Mouse (Mus musculus) heart, postnatal 14 days (tissue): ENCODE measurements around the gene Pdxdc1. TPM values are rescaled to one million over a fixed set of nuclear protein-coding genes. Genes with fewer than 3 reads are reported as not detected.
"Not testable (repeated sequence)": the region's sequence is repeated elsewhere in the genome, so short reads cannot be mapped to it uniquely, and the experiment has no call there.

Experiments used
- DNase-seq, 2 experiments: peaks; one replicate each; pipeline ENCODE4 v3.0.0; 2021 to 2022
- intact Hi-C: fragments of 180-260 bp; cut with DNase I; formaldehyde crosslinking; loops from one replicate; pipeline ENCODE4 v1.15.1; 2025
- microRNA-seq, 2 experiments: library from miRNA; unstranded; fragments of <30 nt; microRNA quantifications; one replicate each; pipeline ENCODE4 v1.2.0; 2021 to 2022
- total RNA-seq, 2 experiments: library from RNA; stranded (reverse); gene quantifications; 2 replicates each; pipeline ENCODE4 v1.2.3; 2021

Pdxdc1 gene
- total RNA-seq, 2 experiments from 2014 or later = 69.7 to 72.4 TPM

DNA sequence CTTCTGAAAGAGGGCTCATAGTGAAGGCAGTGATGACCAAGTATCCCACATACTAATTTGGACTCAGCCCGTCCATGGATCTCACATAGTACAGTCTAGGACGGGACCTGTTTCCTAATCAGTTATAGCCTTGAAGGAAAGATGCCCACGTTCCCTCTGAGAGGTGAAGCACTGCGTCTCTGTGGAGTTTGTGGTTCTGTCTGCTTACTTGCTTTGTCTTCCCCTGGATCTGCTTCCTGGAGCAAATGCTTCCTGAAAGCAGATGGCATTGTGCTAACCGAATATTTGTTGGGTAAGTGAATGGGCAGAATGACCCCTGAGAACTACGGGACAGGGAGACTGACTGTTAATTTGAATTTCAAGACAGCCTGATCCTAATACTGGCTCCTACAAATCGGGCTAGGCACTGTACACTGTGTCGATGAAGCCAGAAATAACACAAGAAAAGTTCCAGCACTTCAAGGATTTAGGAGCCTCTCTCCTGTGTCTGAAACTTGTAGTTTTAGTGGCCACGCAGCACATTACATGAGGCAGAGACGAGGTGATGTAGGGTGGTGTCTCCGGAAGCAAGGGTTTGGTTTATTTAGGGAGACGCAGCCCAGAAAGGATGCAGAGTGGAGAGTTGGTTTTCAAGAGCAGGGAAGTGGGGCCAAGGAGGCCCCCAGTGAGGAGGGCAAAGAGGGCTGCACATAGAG lies 83.0 kb downstream of the Pdxdc1 start:
- intact Hi-C loops = loop anchor here (5.0 kb wide), 2 partner anchors 38 to 342 kb away; partner anchors contain the start of genes Marf1, Nde1 and Rrn3
- DNase-seq = peak in 1 of 2 experiments; percentile 12

DNA sequence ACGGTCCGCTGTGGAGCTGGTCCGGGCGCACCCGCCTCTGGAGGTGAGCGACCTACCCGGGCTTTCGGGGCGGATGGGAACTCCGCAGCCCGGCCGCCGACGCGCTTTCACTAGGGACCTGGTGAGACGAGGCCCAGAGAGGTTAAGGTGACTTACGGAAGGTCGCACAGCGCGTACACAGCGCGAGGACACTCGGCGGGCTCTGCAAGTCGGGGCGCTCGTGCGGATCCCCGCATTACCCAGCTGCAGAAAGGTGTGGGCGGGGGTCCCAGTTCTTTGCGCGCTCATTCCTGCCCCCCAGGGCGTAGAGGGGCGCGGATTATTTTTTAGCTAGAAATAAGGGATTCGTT lies 83.6 kb downstream of the Pdxdc1 start:
- intact Hi-C loops = loop anchor here (5.0 kb wide), 2 partner anchors 37 to 343 kb away; partner anchors contain the start of genes Marf1, Nde1 and Rrn3

DNA sequence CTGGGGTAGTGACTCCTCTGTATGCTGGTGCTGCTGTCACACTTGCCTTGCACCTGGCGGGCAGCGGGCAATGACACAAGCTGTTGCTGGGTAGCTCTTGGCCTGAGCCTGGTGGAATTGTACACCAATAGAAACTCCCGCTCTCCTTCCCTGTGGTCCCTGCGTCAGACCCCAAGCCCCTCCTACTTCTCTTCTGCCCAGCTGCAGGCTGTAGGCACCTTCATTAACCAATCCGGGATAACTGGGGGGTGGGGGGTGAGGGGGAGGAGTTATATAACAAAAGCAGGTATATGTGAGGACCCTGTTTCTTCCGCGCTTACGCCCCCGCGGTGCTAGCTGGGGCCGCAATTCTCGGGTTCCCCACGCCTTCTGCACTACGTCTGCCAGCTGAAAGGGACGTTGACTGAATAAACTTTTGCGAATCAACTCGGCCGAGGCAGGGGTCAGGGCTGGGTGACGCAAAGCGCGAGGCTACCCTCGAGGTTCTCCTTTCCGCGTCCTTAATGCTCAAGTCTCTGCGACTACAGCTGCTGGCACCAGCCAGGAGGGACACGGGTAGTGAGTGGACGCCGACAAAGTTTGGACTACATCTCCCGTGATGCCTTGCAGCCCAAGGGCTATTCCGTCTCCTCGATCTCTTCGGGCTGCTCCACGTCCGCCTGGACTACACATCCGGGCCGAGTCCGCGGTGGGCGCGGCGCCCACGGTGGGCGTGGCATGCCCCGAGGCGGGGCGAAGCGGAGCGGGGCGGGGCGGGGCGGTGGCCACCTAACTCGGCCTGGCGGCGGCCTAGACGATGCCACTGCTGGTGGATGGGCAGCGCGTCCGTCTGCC lies 84.2 kb downstream of the Pdxdc1 start, which contains the start of gene Ntan1:
TSS of gene Ntan1 (plus strand) at position 286 of the 834 bp plus-strand sequence.
- intact Hi-C loops = loop anchor here (5.0 kb wide), 2 partner anchors 36 to 344 kb away; partner anchors contain the start of genes Marf1, Nde1 and Rrn3
- peak; percentile 98 to 99 for DNase-seq

More for the DNA sequence above, 83.6 kb downstream of the Pdxdc1 start:
- DNase-seq = no peak

DNA sequence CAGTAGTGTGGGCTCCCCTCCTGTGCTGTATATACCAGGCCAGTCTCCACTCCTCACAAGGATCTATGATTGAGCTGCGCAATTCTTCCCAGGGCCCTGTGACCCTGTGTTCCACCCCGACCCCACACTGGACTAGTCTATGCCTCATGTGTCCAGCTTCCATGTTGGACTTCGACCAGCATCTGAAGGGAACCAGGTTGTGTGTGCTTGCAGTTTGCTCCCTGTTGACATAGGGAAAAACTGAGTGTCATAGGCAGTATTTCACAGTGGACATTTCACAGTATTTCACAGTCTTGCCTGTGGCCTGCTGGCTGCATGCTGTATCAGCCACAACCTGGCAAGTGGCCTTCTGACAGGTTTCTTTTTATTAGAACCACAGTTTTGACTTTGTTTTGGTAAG lies 89.7 kb downstream of the Pdxdc1 start:
- no peak for DNase-seq
- intact Hi-C loops = no loop called here

DNA sequence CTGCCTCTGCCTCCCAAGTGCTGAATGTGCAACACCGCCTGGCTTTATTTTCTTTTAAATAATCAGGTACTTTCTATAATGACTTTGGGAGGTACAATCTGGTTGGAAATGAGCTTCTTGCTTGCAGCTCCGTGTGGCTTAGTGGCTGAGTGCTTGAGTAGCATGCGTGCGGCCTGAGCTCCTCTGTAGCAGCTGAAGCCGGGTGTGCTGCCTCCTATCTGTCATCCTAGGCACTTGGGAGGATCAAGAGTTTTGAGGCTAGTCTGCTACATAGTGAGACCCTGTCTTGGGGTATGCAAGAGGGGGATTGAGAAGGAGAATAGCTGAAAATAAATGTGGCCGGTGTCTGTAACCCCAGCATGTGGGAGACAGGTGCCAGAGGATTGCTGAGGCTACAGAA lies 90.8 kb downstream of the Pdxdc1 start:
- no peak for DNase-seq
- intact Hi-C loops = no loop called here

DNA sequence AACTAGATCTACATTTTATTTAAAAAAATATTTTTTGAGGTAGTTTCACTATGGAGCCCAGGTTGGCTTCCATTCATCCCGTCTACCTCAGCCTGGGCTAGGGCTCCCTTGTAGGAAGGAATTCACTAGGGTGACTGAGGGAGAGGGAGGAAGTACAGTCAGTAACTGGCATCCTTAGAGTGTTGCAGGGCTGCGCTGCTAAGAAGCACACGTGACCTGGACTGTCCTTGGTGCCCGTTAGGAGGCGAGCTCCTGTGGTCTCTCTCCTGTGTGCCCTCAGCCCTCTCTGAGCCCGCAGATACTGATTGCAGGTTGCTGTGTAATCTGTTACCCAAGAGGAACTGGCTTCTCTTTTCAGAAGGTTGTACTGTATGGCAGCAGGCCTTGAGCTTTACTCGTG lies 94.5 kb downstream of the Pdxdc1 start:
- intact Hi-C loops = no loop called here
- DNase-seq = no peak

DNA sequence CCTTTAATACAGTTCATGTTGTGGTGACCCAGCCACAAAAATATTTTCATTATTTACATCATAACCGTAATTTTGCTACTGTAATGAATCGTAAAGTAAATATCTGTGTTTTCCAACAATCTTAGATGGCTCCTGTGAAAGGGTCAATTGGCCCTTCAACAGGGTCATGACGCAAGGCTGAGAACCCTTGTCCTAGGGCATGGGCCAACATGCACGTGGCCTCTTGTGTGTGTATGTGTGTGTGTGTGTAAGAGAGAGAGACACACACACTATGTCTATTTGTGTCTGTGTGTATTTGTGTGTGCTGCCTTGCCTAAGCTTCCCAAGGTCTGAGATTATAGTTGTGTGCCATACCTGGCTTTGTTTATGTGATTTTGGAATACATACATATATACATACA lies 95.3 kb downstream of the Pdxdc1 start:
- DNase-seq = no peak
- intact Hi-C loops = no loop called here

DNA sequence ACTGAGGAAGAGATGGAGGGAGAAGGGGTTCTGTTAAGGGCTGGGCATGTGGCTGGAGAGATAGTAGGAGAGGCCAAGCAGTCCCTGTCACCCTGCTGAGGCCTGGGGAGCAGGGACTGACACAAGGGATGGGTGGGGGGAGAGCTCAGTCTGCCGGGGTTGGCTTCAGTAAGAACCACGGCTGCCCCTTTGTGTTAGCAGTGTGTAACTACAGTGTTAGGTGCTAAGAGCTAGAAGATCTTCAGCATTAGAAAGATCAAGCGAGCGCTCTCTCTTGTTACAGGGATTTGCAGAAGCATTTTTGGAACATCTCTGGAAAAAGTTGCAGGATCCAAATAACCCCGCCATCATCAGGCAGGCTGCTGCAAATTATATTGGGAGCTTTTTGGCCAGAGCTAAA lies 98.3 kb downstream of the Pdxdc1 start:
- intact Hi-C loops = no loop called here
- DNase-seq = no peak

DNA sequence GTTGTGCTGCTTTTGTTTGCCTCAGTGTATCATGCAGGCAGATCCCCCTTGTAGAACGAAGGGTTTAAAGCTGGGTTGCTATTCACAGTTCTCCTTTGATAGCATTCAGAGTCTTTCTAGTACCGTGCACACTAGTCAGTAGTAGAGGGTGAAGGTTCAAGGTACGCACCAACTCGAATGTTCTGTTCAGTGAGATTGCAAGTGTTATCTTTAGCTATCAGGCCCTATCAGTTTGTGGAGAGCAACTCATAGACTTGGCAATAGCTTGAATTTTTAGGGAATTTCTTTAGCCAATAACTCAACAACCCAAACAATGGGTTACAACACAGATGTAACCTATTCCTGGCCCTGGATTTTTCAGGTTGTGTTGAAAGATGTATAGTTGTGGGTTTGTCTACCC lies 101.7 kb downstream of the Pdxdc1 start:
- DNase-seq = no peak
- intact Hi-C loops = no loop called here

DNA sequence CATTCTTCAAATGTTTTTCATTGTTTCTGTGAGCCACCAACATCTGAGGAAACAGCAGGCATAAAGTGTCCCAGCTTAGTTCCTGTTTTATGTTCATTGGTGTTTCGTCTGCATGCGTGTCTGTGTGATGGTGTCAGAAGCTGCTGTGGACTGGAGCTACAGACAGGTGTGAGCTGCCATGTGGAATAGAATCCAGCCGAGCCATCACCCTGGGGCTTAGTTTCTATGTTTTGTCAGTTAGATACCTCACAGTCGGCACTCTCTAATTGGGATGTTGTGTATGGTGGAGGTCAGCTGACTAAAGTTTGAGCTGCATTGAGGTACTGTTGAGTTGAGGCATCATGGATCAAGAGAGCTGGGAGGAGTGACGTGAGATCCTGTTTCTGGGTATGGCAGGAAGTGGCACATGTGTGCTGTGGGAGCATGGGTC lies 106.2 kb downstream of the Pdxdc1 start:
- intact Hi-C loops = no loop called here
- no peak for DNase-seq

DNA sequence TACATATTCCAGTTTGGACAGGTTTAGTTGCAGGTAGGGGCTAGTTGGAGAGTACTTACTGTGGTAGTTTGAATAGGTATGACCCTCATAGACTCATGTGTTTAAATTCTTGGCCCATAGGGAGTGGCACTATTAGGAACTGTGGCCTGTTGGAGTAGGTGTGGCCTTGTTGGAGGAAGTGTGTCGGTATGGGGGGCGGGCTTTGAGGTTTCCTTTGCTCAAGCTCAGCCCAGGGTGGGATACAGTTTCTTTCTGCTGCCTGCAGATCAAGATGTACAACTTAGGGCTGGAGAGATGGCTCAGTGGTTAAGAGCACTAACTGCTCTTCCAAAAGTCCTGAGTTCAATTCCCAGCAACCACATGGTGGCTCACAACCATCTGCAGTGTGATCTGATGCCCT lies 109.5 kb downstream of the Pdxdc1 start:
- intact Hi-C loops, DNase-seq: not testable (repeated sequence)

DNA sequence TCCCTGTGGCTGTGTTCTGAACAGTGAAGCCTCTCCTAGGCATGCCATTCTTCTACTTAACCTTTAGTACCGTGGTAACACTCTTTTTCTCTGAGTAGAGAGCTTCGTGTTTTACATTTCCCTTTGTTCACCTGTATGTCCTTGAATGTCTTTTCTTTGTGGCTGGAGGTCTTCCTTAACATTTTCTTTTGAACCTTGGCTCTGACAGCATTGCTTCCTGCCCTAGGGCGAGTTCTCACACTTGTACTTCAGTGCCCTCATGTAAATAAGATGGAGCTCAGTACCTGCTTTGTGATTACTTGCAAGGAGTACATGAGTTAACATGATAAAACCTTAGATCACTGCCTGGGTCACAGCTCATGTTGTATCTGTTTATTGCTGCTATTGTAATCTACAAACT lies 117.0 kb downstream of the Pdxdc1 start:
- intact Hi-C loops = no loop called here
- no peak for DNase-seq

Small RNAs within 50 kb of the gene (microRNA-seq; reads per million reads assigned to microRNA genes)
- gene Gm27734 = 0 reads per million in 2 experiments

Other genes with a start within 250 kb of the Pdxdc1 start
- 10 to 100 TPM; 13.8 to 14.1 TPM for gene Parn, start 235.0 kb downstream of the Pdxdc1 start, total RNA-seq
- 10 to 100 TPM; 43.0 to 48.4 TPM for gene Bfar, start 231.3 kb downstream of the Pdxdc1 start, total RNA-seq
- 1 to 10 TPM; 2.5 to 3.8 TPM for gene 3110001I22Rik, start 231.2 kb downstream of the Pdxdc1 start, total RNA-seq
- gene Pla2g10, start 172.1 kb downstream of the Pdxdc1 start, total RNA-seq = not detected
- 10 to 100 TPM; 35.5 to 36.8 TPM for gene Rrn3, start 122.4 kb downstream of the Pdxdc1 start, total RNA-seq
- 10 to 100 TPM; 49.7 to 50.1 TPM for gene Ntan1, start 84.3 kb downstream of the Pdxdc1 start, total RNA-seq
- under 1 TPM; 0.59 to 0.79 TPM for gene Mpv17l, start within 50 bp of the Pdxdc1 start, total RNA-seq
- not detected for gene 2900011O08Rik, start 83.5 kb upstream of the Pdxdc1 start, total RNA-seq
- gene Ifitm7, start 83.8 kb upstream of the Pdxdc1 start, total RNA-seq = not detected